Mouse (Mus musculus): ENCODE results near the gene Vps4a.
A peak's percentile ranks its signal among the peaks of the same experiment; 100 is the strongest.
"Not testable (repeated sequence)": the region's sequence is repeated elsewhere in the genome, so short reads cannot be mapped to it uniquely, and the experiment has no call there.

Gene Vps4a

GRCm38 (mm10) chr8:107030650-107031576 is at the start of gene Vps4a:
Vps4a (plus strand) TSS chr8:107031222.
- DNase-seq (ENCODE audit: low spot score), result peak; percentile 96

DNA sequence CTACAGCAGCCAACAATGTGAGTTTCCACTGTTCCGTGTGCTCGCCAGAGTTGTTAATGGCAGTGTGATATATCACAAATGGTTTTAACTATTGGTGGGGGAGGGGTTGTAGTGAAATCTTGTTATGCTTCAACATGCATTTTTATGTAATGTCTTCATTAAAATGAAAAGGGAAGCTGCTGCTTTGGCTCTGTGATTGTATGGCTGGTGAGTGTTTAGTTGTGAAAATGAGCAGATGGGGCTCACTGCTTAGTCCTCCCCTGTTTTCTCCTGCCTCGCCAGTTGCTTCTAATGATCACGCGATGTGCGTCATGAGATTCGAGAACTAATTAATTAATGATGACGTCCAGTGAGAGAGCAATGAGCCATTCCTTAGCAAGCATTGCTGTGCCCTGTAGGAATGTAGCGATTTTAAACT is 45.6 kb upstream of the Vps4a start:
- peak; percentile 36 for DNase-seq (ENCODE audit: low spot score)

GRCm38 (mm10) chr8:106985951-106986350 is 45.1 kb upstream of the Vps4a start:
- DNase-seq (ENCODE audit: low spot score), result no peak

- no peak for DNase-seq (ENCODE audit: low spot score)
These were observed 43.5 kb upstream of the Vps4a start for GRCm38 (mm10) chr8:106987557-106987956.

- DNase-seq (ENCODE audit: low spot score), result peak; percentile 28
These were observed 39.6 kb upstream of the Vps4a start for GRCm38 (mm10) chr8:106991393-106991792.

GRCm38 (mm10) chr8:106996339-106996738 is 34.7 kb upstream of the Vps4a start:
- DNase-seq (ENCODE audit: low spot score), result not testable (repeated sequence)

- DNase-seq (ENCODE audit: low spot score), result no peak
These were observed 33.6 kb upstream of the Vps4a start for GRCm38 (mm10) chr8:106997416-106997815.

GRCm38 (mm10) chr8:106999068-106999467 is 32.0 kb upstream of the Vps4a start:
- peak; percentile 67 for DNase-seq (ENCODE audit: low spot score)

- DNase-seq (ENCODE audit: low spot score), result peak; percentile 92
These were observed 28.5 kb upstream of the Vps4a start for GRCm38 (mm10) chr8:107002532-107002931.

DNA sequence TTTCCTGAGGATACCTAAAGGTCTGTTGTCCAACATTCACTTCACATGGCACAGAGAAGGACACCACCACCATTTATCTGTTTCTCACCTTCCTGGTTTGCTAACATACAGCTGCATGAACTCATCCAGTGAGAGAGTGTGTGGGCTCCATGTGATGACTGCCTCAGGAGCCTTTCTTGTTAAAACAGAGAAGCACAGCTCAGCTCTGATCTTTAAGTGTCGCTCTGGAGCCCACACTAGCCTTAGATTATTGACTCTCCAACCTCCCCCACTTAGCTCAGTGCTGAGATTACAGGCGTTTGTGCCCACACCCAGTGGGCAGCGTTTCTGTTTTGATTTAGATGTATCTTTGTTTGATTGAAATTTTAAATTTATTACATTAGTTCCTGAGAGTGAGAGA is 23.2 kb upstream of the Vps4a start:
- DNase-seq (ENCODE audit: low spot score), result no peak

DNA sequence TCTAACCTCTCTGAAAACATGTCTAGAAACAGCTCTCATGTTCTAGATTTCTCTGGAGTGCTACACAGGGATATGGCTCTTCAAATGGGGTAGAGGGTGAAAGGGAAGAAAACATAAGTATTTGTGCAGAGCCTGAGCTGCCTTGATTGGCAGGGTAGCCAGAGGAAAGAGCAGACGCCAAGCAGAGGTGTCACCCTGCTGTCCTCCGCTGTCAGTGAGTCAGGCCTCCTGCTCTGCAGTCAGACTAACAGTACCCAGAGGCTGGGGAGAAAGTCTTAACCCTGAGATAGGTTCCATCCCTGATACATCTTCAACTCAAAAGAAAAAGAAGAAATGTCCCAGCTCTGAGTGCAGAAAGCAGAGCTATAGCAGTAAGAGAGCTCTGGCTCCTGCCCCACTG is 18.4 kb upstream of the Vps4a start:
- DNase-seq (ENCODE audit: low spot score), result no peak

DNA sequence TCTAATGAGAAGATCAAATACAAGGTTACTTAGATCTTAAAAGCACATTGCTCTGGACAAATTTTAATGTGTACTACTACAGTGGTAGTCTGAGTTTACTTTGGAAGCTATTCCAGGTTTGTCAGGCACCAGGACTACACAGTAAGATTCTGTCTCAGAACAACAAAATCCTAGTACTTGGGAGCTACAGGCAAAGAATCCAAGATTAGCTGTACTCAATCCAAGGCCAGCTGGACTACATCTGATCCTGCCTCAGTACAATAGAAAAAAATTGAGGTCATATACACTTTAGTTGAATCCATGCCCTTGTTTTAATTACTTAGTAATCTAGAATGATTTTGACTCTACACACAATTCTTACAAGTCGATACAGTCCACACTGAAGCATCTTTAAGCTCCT is 16.1 kb upstream of the Vps4a start:
- DNase-seq (ENCODE audit: low spot score), result no peak

DNA sequence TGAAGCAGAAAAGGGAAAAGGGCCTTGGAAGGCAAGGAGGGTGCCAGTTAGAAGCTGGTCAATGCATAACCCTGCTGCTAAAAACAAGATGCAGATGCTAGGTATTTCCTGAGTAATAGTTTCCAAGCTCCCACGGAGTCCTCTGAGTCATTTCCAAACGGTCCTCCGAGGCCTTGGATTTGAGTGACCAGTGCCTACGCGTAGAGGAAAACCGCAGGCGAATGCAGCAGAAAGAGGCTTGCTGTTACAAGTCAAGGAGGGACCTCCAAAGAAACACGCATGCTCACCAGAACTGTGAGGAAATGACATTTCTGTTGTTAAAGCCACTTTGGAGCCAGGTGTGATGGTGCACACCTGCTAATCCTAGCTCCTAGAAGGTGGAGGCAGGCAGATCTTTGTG is 7.5 kb upstream of the Vps4a start:
- no peak for DNase-seq (ENCODE audit: low spot score)

DNA sequence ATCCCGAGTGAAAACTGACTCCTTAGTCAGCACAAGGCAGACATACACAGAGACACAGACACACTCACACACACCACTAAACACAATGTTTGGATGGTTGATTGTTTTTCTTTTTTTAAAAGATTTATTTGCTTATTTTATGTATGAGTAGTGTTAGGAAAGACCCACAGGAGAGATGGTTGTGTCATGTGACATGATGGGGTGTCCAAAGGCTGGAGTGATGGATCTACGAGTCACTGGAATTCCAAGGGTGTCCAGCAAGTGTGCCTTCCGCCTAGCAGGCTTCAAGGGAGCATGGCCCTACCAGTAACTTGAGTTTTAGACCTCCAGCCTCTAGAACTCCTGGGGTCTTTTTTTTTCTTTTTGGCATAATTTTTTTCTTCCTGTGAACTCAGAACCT is 1.7 kb upstream of the Vps4a start:
- no peak for DNase-seq (ENCODE audit: low spot score)

DNA sequence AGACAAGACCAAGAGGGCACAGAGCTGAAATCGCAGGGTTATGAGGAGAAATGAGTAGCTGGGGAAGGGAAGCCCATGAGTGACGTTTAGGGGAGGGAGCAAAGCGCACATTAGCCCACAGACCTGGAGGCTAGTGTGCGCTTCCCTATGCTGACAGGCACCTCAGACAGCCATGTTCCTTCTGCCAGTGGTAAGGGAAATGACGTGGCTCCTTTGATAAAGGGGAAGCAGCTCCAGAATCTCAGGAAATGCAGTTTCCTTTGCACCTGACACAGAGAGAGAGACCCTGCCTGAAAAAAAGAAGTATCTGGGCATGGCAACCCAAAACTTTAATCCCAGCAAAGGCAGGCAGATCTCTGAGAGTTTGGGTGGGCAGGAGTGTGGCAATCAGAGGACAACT is 964 bp upstream of the Vps4a start:
- DNase-seq (ENCODE audit: low spot score), result no peak

- DNase-seq (ENCODE audit: low spot score), result no peak
These were observed 612 bp downstream of the Vps4a start for GRCm38 (mm10) chr8:107031577-107032090.

DNA sequence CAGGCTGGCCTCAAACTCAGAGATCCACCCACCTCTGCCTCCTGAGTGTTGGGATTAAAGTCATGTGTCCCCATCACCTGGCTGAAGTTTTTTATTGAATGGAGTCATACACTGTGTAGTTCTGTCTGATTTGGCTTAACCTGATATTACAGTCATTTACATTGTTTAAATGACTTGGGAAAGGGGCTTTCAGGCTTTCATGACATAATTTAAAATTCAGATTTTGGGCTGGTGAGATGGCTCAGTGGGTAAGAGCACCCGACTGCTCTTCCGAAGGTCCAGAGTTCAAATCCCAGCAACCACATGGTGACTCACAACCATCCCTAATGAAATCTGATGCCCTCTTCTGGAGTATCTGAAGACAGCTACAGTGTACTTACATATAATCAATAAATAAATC is 2.6 kb downstream of the Vps4a start:
- not testable (repeated sequence) for DNase-seq (ENCODE audit: low spot score)

DNA sequence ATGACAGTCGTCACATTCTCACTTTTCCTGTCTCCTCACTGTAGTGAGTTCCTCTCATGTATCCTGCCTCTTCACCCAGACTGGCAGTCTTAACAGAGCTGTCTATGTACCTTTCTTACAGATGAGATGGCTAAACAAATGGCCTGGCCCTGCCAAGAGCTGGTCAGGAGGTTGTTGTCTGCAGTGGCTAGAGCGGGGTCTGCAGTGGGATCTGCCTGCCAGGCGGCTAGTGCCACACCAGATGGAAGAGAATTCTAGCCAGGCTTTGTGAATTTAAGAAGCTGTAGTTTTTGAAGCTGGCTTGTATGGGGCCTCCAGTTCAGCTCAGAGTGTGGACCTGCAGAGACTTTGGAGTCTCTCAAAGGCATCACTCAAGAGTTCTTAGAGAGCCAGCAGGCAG is 4.6 kb downstream of the Vps4a start:
- no peak for DNase-seq (ENCODE audit: low spot score)

DNA sequence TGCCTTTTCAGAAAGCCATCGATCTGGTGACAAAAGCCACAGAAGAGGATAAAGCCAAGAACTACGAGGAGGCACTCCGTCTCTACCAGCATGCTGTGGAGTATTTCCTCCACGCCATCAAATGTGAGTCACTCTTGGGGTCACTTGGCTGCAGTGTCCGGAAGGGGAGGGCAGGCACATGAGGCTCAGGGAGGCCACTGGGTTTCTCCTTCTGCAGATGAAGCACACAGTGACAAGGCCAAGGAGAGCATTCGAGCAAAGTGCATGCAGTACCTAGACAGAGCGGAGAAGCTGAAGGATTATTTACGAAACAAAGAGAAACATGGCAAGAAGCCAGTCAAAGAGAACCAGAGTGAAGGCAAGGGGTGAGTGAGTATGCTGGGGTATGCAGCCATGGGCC is 5.6 kb downstream of the Vps4a start:
- DNase-seq (ENCODE audit: low spot score), result no peak

GRCm38 (mm10) chr8:107040632-107041031 is 9.6 kb downstream of the Vps4a start:
- DNase-seq (ENCODE audit: low spot score), result no peak

- DNase-seq (ENCODE audit: low spot score), result no peak
These were observed 14.5 kb downstream of the Vps4a start for GRCm38 (mm10) chr8:107045478-107045877.

- DNase-seq (ENCODE audit: low spot score), result no peak
These were observed 16.0 kb downstream of the Vps4a start for GRCm38 (mm10) chr8:107046976-107047375.

DNA sequence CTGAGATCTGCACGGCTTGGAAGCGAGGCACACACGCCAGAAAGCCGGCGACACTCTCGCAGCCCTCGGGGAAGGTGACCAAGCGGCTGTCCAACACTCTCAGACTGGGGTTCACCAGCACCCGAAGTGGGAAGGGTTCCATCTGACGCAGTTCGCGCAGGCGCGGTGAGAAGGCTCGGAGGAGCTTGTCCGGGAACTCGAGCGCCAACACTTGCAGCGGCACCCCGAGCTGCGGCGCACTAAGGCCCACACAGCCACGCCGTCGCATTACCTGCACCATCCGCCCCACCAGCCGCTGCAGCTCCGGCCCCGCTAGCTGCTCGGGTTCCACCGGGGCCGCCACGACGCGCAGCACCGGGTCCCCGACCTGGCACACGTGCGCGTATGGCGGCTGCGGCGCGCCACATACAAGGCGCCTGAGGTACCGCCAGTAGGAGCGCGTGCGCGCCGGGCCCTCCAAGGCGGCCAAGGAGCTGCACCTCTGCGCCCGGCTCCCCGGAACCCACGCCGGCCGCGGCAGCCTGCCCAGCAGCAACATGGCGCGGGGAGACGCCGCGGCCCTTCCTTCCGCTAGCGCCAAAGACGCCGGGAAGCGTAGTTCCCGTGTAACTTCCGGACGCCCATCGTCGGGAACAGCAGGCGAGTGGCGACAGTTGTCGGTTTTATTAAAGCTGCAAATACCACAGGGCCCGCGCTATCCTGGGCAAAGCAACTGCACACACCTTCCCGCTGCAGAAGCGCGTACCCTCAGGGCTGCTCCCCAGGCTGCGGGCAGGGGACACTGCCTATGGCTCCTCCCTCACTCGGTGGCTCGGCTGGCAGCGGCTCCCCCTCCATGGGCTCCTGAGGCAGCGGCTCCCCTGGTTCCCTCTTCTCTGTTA is 17.3 kb downstream of the Vps4a start, which contains the start of gene Pdf:
Gene Pdf (minus strand): TSS at position 554 of the 881 bp plus-strand sequence.
- DNase-seq (ENCODE audit: low spot score), result peak; percentile 84
